Mouse (Mus musculus) adrenal gland, adult 2 months (tissue): ENCODE results near the gene Gm3854. TPM values are rescaled to one million over a fixed set of nuclear protein-coding genes. Genes with fewer than 3 reads are reported as not detected.
"Not testable (repeated sequence)": the region's sequence is repeated elsewhere in the genome, so short reads cannot be mapped to it uniquely, and the experiment has no call there.

Experiments used
- DNase-seq: peaks from one replicate; pipeline ENCODE4 v3.0.0; 2021
- long read RNA-seq: library from polyadenylated mRNA; stranded (forward); transcript quantifications from one replicate; pipeline ENCODE4 v2.0.0, GENCODE M21; 2021
- polyA plus RNA-seq: library from polyadenylated mRNA; depleted of rRNA; stranded (reverse); fragments of >200 nt; gene quantifications from 2 replicates; pipeline ENCODE4 v1.2.3, GENCODE M21; 2012; rRNA removed
- total RNA-seq, 2 experiments: library from RNA; stranded (reverse); gene quantifications; 2 replicates each; pipeline ENCODE4 v1.2.3; 2021

Gm3854 gene
- total RNA-seq: 1 to 10 TPM in 1 of 2 experiments, under 1 TPM in 1; 0.58 to 1.0 TPM
- 0.06 TPM in 1 of 2 replicates, not detected in the other for polyA plus RNA-seq
- long read RNA-seq: 0 reads

DNA sequence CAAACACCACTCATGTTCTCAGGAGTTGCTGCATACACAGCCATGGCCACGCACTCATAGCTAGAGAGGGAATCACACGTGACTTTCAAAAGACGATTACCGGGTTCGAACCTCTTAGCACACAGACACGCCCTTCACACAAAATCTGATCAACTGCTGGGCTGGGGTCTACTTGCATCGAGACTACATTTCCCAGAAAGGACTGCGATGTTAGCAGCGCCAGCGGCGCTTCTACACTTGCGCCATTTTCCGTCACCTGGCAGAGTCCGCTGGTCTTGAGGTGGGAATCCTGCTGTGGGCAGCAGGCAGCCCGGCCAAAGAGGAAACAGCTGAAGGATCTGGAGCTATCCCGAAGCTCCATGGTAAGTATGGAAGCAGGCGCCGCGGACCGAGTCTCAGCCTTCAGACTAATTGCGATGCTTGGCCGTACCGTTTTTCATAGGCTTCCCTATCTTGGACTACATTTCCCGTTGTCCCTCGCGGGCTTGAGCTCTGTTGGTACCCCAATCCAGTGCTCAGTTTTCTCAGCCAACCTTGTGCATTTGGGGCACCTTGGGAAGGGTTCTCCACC, at the start of gene Gm3854:
TSS of gene Gm3854 (plus strand) at position 259 of the 571 bp plus-strand sequence.
- peak; percentile 71 for DNase-seq

DNA sequence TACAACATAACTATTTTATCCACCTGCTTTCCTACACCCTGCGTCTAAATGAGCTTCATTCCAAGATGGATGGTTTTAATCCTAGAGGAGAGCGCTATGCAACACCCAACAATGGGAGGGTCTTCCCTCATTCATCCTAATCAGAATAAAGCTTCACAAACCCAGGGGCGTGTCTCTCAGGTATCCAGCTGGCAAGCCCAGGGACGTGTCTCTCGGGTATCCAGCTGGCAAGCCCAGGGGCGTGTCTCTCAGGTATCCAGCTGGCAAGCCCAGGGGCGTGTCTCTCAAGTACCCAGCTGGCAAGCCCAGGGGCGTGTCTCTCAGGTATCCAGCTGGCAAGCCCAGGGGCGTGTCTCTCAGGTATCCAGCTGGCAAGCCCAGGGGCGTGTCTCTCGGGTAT, 42.8 kb upstream of the Gm3854 start:
- DNase-seq: not testable (repeated sequence)

DNA sequence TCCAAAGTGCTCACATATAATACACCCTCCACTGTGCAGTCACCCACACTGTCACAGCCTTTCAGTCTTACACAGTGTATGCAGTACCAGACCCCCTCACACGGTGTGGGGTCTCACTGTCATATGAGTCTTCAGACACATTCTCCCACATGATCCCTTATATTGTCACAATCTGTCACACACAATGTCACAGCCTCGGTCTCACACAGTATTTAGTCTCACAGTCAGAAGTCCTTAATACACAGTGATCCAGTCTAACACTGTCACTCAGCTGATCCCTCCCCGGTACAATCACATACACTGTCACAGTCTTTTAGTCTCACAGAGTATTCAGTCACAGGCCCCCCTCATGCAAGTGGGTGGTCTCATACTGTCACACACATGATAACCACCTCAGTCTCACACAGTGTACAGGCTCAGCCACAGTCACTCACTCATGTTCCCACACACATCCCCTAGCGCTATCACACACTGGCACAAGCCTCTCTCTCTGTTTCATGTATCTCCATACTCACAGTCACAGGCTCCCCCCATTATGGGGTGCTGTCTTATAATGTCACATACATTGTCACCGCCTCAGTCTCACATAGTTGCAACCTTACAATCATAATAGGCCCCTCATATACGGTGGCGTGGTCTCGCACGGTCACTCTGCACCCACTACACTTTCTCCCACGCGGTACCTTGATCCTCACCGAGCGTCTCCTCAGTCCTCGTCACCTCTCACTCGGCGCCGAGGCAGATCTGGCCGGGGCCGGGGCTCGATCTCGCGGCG, 12.9 kb upstream of the Gm3854 start:
- DNase-seq: no peak

DNA sequence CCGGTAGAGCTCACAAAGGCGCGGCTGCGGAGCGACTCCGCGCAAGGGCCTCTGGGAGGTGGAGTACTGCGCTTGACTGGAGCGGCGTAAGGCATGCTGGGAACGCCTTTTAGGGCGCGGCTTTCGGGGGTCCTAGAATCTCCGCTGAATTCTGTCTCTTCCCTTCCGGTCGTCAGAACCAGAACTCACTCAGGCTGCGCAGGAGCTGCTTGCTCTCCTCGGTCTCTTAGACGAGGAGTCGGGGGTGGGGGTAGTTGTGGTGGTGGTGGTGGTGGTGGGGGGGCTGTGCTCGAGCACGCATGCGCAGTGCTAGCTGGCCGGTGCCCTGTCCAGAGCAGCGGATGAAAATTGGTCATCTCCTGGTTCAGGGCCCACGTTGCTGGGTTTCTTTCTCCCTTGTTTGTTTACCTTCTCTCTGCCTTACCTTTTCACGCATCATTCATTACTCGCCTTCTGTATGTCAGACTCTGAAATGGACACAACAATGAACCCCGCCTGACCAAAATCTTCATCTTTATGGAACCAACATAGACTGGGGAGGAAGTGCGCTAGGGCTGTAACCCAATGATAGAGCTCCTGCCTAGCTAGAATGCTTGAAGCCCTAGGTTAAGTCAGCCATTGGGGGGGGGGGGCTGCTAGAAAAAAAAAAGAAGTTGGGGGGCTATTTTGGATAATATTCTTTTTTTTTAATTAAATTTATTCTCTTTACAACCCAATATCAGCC, 12.2 kb upstream of the Gm3854 start, which contains the start of gene Zfp583:
TSS of gene Zfp583 (minus strand) at position 53 of the 724 bp plus-strand sequence.
- peak; percentile 89 for DNase-seq

DNA sequence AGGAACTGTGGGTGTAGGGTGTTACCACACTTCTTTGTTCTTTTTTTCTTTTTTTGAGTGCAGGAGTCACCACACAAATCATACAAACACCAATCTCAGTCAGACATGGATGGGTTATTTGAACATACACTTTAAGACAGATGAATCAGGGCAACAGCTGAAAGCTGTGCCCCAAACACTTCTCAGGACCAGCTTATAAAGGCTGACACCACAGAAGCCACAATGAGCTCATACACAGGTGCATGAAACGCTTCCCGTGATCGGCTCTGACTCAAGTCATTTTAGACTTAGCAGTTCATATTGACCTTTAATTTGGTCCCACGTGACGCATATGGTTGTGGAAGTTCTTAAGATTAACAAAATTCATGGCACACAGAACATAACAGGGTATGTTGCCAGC, 3.7 kb upstream of the Gm3854 start:
- no peak for DNase-seq

DNA sequence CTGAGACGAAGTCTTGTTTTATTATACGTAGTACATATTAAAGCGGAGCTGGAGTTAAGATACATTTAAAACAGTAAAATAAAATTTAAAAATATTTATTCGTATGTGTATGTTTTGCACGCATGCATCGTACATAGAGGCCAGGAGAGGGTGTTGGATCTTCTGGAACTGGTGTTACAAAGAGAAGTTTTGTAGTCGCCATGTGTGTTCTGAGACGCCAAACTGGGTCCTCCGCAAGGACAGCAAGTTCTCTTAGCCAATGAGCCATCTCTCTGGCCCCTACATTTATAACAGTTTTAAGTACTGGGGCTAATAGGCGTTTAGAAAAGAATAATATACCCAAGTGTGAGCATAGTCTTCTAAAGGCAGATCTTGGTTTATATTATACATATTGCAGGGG, 565 bp downstream of the Gm3854 start:
- DNase-seq: no peak

DNA sequence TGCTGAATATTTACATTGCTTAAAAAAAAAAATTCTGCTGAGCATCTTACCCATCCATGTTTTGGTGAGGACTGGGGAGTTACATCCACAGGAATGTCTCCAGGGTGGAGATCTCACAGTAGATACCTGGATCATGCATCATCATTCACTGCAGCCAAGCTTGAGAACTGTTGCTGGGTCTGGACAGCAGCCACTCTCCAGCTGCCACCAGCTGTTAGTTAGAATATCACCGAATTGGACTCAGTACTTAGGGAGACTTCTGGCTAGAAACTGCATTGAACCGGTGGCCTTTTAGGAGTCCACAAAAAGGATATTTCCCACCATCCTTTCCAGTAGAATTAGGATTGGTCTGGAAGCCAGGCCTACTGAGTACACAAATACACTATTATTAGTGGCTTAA, 14.6 kb downstream of the Gm3854 start:
- no peak for DNase-seq

DNA sequence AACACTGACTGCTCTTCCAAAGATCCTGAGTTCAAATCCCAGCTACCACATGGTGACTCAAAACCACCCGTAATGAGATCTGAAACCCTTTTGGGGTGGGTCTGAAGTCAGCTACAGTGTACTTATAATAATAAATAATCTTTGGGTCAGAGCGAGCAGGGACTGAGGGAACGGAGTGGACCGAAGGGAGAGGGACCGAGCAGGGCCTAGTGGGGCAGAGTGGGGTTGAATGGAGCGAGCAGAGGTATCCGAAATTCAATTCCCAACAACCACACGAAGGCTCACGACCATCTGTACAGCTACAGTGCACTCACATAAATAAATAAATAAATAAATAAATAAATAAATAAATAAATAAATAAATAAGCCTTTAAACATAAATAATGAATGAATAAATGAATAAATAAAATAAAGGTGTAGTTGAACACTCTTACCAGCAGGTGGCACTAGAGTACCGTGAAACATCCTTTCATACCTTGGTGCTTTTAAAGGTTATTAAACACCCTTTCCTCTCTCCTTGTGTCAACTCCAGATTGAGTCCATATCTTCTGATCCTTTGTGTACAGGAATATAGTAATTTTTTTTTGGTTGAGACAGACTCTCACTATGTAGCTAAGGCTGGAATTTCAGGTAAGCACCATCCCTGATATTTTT, 15.5 kb downstream of the Gm3854 start:
- DNase-seq: no peak

DNA sequence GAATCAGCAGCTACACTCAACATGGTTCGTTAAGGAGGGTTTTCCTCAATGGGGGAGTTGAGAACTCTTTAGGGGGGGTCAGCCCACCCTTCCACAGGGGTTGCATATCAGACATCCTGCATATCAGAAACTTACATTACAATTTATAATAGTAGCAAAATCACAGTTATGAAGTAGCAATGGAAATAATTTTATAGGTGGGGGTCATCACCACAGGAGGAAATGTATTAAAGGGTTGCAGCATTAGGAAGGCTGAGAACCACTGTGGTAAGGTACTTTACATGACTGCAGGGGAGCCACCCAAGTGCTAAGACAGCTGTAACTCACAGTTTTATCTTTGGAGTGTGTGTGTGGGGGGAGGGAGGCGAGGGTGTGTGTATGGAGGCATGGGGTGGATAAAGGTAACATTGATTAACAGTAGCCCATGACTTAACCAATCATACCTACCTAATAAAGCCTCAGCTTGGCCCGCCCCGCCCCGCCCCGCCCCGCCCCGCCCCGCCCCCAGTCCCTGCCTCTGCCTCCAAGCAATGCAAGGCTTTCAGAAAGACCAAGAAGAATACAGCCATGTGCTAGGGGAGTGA, 17.0 kb downstream of the Gm3854 start:
- DNase-seq: no peak

DNA sequence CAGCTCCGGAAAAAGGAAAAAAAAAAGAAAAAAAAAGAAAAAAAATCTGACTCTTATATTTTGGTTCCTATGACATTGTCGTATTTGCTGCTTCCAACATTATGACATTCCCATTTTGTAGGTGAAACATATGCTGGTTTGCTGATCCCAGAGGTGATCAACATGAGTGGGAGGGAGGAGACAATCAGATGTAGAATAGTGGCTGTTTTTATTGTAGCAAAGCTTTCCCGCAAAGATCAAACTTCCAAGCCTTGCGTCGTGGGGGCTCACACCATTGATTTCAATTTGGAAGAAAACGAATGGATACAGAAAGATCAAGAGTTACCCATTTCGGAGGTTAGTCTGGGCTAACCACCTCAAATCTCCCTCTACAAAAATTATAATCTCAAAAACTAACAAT, 18.2 kb downstream of the Gm3854 start:
- DNase-seq: no peak

DNA sequence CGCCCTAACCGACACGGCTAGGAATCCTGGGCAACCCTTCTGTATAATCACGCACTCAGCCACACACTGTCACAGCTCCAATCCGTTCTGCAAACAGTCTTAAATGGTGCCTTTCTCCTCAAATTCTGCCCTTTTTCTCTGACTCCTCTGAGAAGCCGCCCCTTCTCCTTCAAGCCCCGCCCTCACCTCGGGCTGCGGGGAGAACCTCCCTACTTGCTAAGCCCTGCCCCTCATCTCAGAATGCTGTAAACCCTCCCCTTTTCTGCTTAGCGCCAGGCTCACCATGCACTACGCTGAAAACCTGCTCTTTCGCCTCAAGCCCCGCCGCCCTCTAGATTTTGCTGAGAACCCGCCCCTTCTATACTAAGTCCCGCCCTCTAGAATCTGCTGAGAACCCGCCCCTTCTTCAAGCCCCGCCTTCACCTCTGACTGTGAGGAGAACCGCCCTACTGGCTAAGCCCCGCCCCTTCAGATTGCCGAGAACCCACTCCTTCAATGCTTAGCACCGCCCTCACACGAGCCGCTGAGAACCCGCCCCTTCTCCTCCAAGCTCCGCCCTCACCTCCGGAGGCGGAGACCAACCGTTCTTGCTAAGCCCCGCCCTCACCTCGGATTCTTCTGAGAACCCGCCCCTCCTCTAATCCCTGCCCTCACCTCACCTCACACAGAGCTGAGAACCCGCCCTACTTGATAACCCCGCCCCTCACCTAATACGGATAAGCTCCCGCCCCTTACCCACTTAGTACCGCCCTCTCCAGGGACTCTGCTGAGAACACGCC, 18.9 kb downstream of the Gm3854 start:
- DNase-seq: peak; percentile 99

DNA sequence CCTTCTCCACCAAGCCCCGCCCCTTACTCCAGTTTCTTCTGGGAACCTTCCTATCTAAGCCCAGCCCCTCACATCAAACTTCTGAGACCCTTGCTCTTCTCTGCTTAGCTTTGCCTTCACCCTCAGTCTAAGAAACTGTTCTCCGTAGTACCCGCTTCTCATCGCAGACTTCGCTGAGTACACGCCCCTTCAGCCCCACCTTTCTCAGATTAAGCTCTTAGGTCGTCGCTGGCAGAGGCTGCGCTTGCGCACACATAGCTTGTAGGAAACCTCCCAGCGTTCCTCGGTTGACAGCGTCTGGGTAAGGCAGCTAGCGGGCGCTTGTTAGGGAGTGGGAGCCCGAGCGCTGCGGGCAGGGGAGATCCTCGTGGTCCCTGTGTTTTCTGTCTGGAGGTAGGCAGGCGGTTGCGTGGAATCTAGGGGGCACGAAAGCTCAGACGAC, 19.5 kb downstream of the Gm3854 start, which contains the start of gene Zfp78:
TSS of gene Zfp78 (plus strand) at position 234 of the 442 bp plus-strand sequence.
- peak; percentile 91 for DNase-seq

DNA sequence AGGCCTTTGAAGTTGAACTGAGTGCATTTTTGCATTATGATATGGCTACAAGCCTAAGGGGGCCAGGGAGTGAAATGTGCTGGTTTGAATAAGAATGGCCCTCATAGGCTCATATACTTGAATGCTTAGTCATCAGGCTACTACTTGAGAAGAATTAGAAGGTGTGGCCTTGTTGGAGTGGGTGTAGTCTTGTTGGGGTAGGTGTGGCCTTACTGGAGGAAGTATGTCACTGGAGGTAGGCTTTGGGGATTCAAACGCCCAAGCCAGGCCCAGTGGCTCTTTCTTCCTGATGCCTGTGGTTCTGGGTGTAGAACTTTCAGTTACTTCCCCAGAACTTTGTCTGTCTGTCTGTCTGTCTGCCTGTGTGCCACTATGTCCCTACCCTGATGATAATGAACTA, 21.2 kb downstream of the Gm3854 start:
- DNase-seq: no peak

DNA sequence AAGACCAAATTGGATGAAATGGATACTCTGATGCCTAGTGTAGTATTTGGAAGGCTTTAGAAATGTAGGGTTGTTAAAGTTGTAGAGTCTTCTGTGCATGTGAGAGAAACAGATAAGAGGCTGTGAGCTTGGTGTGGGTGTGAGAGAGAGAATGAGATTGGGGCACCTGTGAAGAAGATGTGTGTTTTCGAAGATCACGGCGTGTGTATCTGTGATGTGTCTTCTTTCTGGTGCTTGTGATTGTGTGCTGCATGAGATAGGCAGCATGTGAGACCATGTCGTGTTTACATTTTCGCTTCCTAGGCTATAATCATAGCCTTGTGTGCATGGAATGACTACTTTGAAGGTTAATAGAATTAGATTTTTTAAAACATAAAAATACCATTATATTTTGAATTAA, 23.6 kb downstream of the Gm3854 start:
- no peak for DNase-seq

DNA sequence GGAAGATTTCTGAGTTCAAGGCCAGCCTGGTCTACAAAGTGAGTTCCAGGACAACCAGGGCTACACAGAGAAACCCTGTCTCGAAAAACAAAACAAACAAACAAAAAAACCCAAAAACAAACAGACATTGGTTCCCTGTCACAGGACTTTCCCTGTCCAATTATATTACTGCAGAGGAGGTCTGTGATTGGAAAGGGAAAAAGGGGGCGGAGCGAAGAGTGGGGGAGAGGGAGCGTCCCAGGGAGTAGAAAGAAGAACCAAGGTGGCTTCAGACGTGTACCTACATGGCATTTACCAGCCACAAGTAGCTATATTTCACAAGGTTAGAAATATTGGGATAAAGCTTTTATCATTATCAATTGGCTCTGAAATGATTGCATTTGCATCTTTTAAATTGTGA, 24.6 kb downstream of the Gm3854 start:
- not testable (repeated sequence) for DNase-seq

DNA sequence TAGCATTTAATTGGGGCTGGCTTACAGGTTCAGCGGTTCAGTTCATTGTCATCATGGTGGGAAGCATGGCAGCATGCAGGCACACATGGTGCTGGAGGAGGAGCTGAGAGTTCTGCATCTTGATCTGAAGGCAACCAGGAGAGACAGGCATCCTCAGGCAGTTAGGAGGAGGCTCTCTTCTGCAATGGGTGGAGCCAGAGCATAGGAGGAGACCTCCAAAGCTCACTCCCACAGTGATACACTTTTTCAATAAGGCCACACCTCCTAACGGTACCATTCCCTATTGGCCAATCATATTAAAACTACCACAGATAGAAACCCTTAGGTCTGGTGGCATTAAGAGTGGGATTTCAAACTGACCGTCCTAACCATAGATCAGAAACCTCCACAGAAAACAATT, 25.9 kb downstream of the Gm3854 start:
- no peak for DNase-seq

DNA sequence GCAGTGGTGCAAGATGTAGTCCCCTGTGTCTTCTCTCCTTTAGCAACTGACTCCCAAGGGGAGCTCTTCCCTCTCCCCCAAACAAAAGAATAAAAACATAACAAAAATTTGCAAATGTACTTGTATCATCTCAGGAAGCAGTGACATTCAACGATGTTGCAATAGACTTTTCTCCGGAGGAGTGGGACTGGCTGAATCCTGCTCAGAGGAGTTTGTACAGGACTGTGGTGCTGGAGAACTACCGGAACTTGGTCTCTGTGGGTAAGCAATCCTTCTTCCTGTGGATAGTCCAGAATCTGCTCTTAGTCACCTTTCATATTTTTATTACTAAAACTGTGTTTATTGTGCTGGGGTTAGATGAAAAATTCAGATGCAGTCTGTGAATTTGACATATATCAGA, 29.4 kb downstream of the Gm3854 start:
- DNase-seq: no peak

DNA sequence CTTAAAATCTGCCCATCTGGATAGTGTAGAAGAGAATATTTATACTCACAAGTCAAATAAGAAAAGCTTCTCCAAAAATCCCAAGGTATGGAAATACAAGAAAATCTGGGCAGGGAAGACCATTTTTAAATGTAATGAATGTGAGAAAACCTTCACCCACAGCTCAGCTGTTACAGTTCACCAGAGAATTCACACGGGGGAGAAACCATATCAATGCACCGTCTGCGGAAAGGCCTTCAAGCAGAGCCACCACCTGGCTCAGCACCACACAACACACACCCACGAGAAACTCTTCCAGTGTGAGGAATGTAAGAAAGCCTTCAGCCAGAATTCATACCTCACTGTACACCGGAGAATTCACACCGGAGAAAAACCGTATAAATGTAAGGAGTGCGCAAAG, 34.9 kb downstream of the Gm3854 start:
- DNase-seq: no peak

DNA sequence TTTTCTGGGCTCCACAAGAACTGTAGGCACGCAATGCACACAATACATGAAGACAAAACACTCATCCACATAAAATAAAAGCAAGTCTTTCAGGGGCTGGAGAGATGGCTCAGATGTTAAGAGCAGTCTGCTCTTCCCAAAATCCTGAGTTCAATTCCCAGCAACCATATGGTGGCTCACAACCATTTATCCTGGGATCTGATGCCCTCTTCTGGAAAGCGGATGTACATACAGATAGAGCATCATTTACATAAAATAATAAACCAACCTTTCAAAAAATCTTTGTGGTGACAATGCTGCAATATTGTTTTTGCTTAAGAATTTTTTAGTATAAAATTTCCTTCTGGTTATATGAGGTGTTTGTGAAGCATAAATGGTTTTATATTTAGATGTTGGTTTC, 37.9 kb downstream of the Gm3854 start:
- DNase-seq: no peak

DNA sequence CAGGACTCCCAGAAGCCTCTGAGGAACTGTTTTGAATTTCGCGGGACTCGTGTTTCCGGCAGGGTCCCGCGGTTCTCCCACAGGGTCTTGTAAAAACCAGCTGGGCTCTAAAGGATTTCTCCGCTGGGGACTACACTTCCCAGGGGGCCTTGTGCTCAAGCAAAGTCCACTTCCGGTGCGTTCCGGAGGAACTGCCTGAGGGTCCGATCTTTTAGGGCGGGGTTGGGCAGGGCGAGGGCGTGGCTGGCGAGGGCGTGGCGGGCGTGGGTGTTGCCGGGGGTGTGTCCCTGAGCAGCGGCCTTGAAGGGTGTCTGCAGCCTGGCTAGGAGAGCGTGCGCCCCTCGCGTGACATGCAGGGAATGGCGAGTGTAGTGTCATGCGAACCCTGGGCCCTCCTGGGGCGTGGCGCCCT, 39.5 kb downstream of the Gm3854 start, which contains the start of gene Zfp28:
TSS of gene Zfp28 (plus strand) at position 252 of the 412 bp plus-strand sequence.
- DNase-seq: peak; percentile 97

DNA sequence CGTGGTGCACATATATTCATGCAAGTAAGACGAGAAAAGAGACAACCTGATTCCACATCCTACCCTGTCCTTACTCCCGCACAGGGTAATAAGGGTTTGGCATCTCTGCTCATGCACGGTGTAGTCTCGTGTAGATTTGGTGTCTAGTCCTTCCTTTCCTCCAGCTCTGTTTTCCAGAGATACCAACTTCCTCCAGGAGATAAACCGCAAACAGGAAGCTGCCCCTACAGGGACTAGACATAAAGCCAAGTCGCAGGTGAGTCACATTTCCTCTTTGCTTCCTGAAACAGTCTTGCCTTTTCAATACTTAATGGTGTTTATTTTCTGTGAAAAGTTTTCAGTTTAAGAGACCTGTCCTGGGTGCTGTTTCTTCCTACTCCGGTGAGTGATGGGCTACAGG, 40.5 kb downstream of the Gm3854 start:
- DNase-seq: no peak
